8 mouse cellular contexts compared by ENCODE assay signal in genomic region chr17:56305826-56306225, GRCm38 (mm10). TPM values are rescaled to one million over a fixed set of nuclear protein-coding genes. Genes with fewer than 3 reads are reported as not detected.
A peak's percentile ranks its signal among the peaks of the same experiment; 100 is the strongest.
DNase-seq lines count a peak whose midpoint lies in the region; ATAC-seq and TF ChIP-seq lines count a peak whose summit lies in the region.

No protein-coding gene starts in this region.

- H3K4me2 ChIP-seq in neural tube, embryonic 11.5 days (ENCODE audit: low read depth): peak overlapping the region; percentile 96
- H3K4me2 ChIP-seq in forebrain, embryonic 12.5 days: peak overlapping the region; percentile 96
- peak overlapping the region; percentile 100; the same call in 1 of the 2 replicates for H3K4me2 ChIP-seq in kidney, postnatal 0 days (ENCODE audit: low read length)
- peak overlapping the region; percentile 95 for H3K4me2 ChIP-seq in neural tube, embryonic 12.5 days (replicated peaks)

- ATAC-seq in neural tube, embryonic 11.5 days (ENCODE audit: insufficient read depth, low FRiP score, low TSS enrichment): no peak
- ATAC-seq in forebrain, embryonic 12.5 days (ENCODE audit: low FRiP score): no peak
- ATAC-seq in kidney, postnatal 0 days (replicated peaks; ENCODE audit: low FRiP score, low read depth): no peak
- no peak for ATAC-seq in neural tube, embryonic 12.5 days (ENCODE audit: low FRiP score, low read depth)

- peaks cover 21% of the 10 kb centered on the region for H3K36me3 ChIP-seq in neural tube, embryonic 11.5 days (ENCODE audit: control insufficient read depth, insufficient read depth, low read length)
- H3K36me3 ChIP-seq in forebrain, embryonic 12.5 days (replicated peaks): peaks cover 57% of the 10 kb centered on the region
- peaks cover 13% of the 10 kb centered on the region; the same call in 1 of the 2 replicates for H3K36me3 ChIP-seq in kidney, postnatal 0 days (ENCODE audit: insufficient read depth, low read length)
- peaks cover 26% of the 10 kb centered on the region; the same call in 1 of the 2 replicates for H3K36me3 ChIP-seq in neural tube, embryonic 12.5 days

- no peaks in the 10 kb centered on the region for H3K9me3 ChIP-seq in neural tube, embryonic 11.5 days (ENCODE audit: control insufficient read depth, low read length)
- no peaks in the 10 kb centered on the region for H3K9me3 ChIP-seq in forebrain, embryonic 12.5 days
- H3K9me3 ChIP-seq in kidney, postnatal 0 days (replicated peaks; ENCODE audit: low read length): no peaks in the 10 kb centered on the region
- no peaks in the 10 kb centered on the region for H3K9me3 ChIP-seq in neural tube, embryonic 12.5 days

- 62% methylated on average over 8 of the region's 8 CpGs for WGBS in neural tube, embryonic 11.5 days
- 59% methylated on average over 8 of the region's 8 CpGs for WGBS in forebrain, embryonic 12.5 days
- WGBS in kidney, postnatal 0 days: 34% methylated on average over 8 of the region's 8 CpGs
- 62% methylated on average over 8 of the region's 8 CpGs for WGBS in neural tube, embryonic 12.5 days

- H3K4me1 ChIP-seq in neural tube, embryonic 11.5 days (ENCODE audit: control insufficient read depth, insufficient read depth, low read length): peaks cover 28% of the 10 kb centered on the region
- peaks cover 54% of the 10 kb centered on the region for H3K4me1 ChIP-seq in forebrain, embryonic 12.5 days
- peaks cover 13% of the 10 kb centered on the region for H3K4me1 ChIP-seq in kidney, postnatal 0 days (replicated peaks; ENCODE audit: insufficient read depth, low read length)
- peaks cover 38% of the 10 kb centered on the region for H3K4me1 ChIP-seq in neural tube, embryonic 12.5 days

- no peaks in the 10 kb centered on the region for H3K27me3 ChIP-seq in neural tube, embryonic 11.5 days (ENCODE audit: control insufficient read depth, insufficient read depth, low read length)
- no peaks in the 10 kb centered on the region for H3K27me3 ChIP-seq in forebrain, embryonic 12.5 days
- H3K27me3 ChIP-seq in kidney, postnatal 0 days (ENCODE audit: insufficient read depth, low read length): no peaks in the 10 kb centered on the region
- H3K27me3 ChIP-seq in neural tube, embryonic 12.5 days (replicated peaks): no peaks in the 10 kb centered on the region

- peak overlapping the region; percentile 81; the same call in 1 of the 2 replicates for H3K4me3 ChIP-seq in neural tube, embryonic 11.5 days (ENCODE audit: low read depth, low read length)
- peak overlapping the region; percentile 85 for H3K4me3 ChIP-seq in forebrain, embryonic 12.5 days (replicated peaks)
- H3K4me3 ChIP-seq in kidney, postnatal 0 days (replicated peaks; ENCODE audit: low read depth, low read length): no peak overlapping the region
- H3K4me3 ChIP-seq in neural tube, embryonic 12.5 days: no peak overlapping the region

- TF ChIP-seq CTCF in kidney, postnatal 0 days (IDR thresholded peaks at IDR 0.05; ENCODE audit: low read depth): peak; percentile 72

- H3K27ac ChIP-seq in neural tube, embryonic 11.5 days (ENCODE audit: low read depth, low read length): no peak overlapping the region
- 0 out of 2 replicates have a peak overlapping the region, but pooled peaks have one; percentile 5 for H3K27ac ChIP-seq in forebrain, embryonic 12.5 days
- H3K27ac ChIP-seq in kidney, postnatal 0 days: 0 out of 2 replicates have a peak overlapping the region, but pooled peaks have one; percentile 76
- H3K27ac ChIP-seq in neural tube, embryonic 12.5 days: no peak overlapping the region

- peak overlapping the region; percentile 72 for H3K9ac ChIP-seq in neural tube, embryonic 11.5 days (ENCODE audit: low read length)
- H3K9ac ChIP-seq in forebrain, embryonic 12.5 days: peak overlapping the region; percentile 85; the same call in 1 of the 2 replicates
- no peak overlapping the region for H3K9ac ChIP-seq in kidney, postnatal 0 days (ENCODE audit: low read depth, low read length)
- no peak overlapping the region for H3K9ac ChIP-seq in neural tube, embryonic 12.5 days

- no peak for DNase-seq in neural tube, embryonic 11.5 days (ENCODE audit: low spot score)
- no peak for DNase-seq in neural tube, embryonic 10.5 days (ENCODE audit: extremely low spot score, low spot score)
- DNase-seq in kidney, postnatal 0 days (ENCODE audit: low spot score): peak; percentile 45
- DNase-seq in right cerebral cortex, adult 18-20 months: no peak
- DNase-seq in right cerebral cortex, postnatal 36 days (ENCODE audit: low spot score in 2 of 2): no peak
- no peak for DNase-seq in urinary bladder, postnatal 25 days (ENCODE audit: low spot score)

RNA-seq across cellular contexts. Expression of gene Uhrf1, which starts 2.7 kb away (rescaled TPM):
- 116 and 128 TPM in 2 replicates for polyA plus RNA-seq in neural tube, embryonic 11.5 days (2014; fragmentation: Nextera tagmentation; extraction: Ambion mirVana)
- polyA plus RNA-seq in forebrain, embryonic 12.5 days (2016; fragmentation: Nextera tagmentation; extraction: Ambion mirVana): 187 and 198 TPM in 2 replicates
- 54.3 and 67.3 TPM in 2 replicates for polyA plus RNA-seq in kidney, postnatal 0 days (2015; fragmentation: Nextera tagmentation; extraction: Ambion mirVana)
- 94.7 and 95.2 TPM in 2 replicates for polyA plus RNA-seq in neural tube, embryonic 12.5 days (2016; fragmentation: Nextera tagmentation; extraction: Ambion mirVana)

RNA-seq across cellular contexts. Expression of gene Arrdc5, which starts 5.7 kb away (rescaled TPM):
- polyA plus RNA-seq in neural tube, embryonic 11.5 days (2014; fragmentation: Nextera tagmentation; extraction: Ambion mirVana): not detected in 2 replicates
- not detected in 2 replicates for polyA plus RNA-seq in forebrain, embryonic 12.5 days (2016; fragmentation: Nextera tagmentation; extraction: Ambion mirVana)
- not detected in 2 replicates for polyA plus RNA-seq in kidney, postnatal 0 days (2015; fragmentation: Nextera tagmentation; extraction: Ambion mirVana)
- polyA plus RNA-seq in neural tube, embryonic 12.5 days (2016; fragmentation: Nextera tagmentation; extraction: Ambion mirVana): not detected in 2 replicates

RNA-seq across cellular contexts. Expression of gene Plin3, which starts 13.2 kb away (rescaled TPM):
- 33.0 and 37.8 TPM in 2 replicates for polyA plus RNA-seq in neural tube, embryonic 11.5 days (2014; fragmentation: Nextera tagmentation; extraction: Ambion mirVana)
- polyA plus RNA-seq in forebrain, embryonic 12.5 days (2016; fragmentation: Nextera tagmentation; extraction: Ambion mirVana): 28.6 and 28.8 TPM in 2 replicates
- 69.6 and 75.2 TPM in 2 replicates for polyA plus RNA-seq in kidney, postnatal 0 days (2015; fragmentation: Nextera tagmentation; extraction: Ambion mirVana)
- 29.0 and 31.7 TPM in 2 replicates for polyA plus RNA-seq in neural tube, embryonic 12.5 days (2016; fragmentation: Nextera tagmentation; extraction: Ambion mirVana)

RNA-seq across cellular contexts. Expression of gene Kdm4b, which starts 20.0 kb away (rescaled TPM):
- 53.5 and 59.9 TPM in 2 replicates for polyA plus RNA-seq in neural tube, embryonic 11.5 days (2014; fragmentation: Nextera tagmentation; extraction: Ambion mirVana)
- polyA plus RNA-seq in forebrain, embryonic 12.5 days (2016; fragmentation: Nextera tagmentation; extraction: Ambion mirVana): 61.6 and 63.4 TPM in 2 replicates
- 22.4 and 23.1 TPM in 2 replicates for polyA plus RNA-seq in kidney, postnatal 0 days (2015; fragmentation: Nextera tagmentation; extraction: Ambion mirVana)
- polyA plus RNA-seq in neural tube, embryonic 12.5 days (2016; fragmentation: Nextera tagmentation; extraction: Ambion mirVana): 86.1 and 86.7 TPM in 2 replicates

RNA-seq across cellular contexts. Expression of gene Ticam1, which starts 29.2 kb away (rescaled TPM):
- polyA plus RNA-seq in neural tube, embryonic 11.5 days (2014; fragmentation: Nextera tagmentation; extraction: Ambion mirVana): 2.4 and 2.5 TPM in 2 replicates
- polyA plus RNA-seq in forebrain, embryonic 12.5 days (2016; fragmentation: Nextera tagmentation; extraction: Ambion mirVana): 1.5 and 1.7 TPM in 2 replicates
- polyA plus RNA-seq in kidney, postnatal 0 days (2015; fragmentation: Nextera tagmentation; extraction: Ambion mirVana): 6.9 and 7.7 TPM in 2 replicates
- 1.5 and 2.0 TPM in 2 replicates for polyA plus RNA-seq in neural tube, embryonic 12.5 days (2016; fragmentation: Nextera tagmentation; extraction: Ambion mirVana)

Comparison
In these comparisons a context has a peak if more than half of its experiments do, and no peak if none do; other contexts are left out.
1. H3K4me3 ChIP-seq: peak in neural tube, embryonic 11.5 days (single experiment) and forebrain, embryonic 12.5 days (single experiment); none in kidney, postnatal 0 days (single experiment) and neural tube, embryonic 12.5 days (single experiment).
2. H3K9ac ChIP-seq: peak in neural tube, embryonic 11.5 days (single experiment) and forebrain, embryonic 12.5 days (single experiment); none in kidney, postnatal 0 days (single experiment) and neural tube, embryonic 12.5 days (single experiment).
3. H3K27ac ChIP-seq: peak in forebrain, embryonic 12.5 days (single experiment) and kidney, postnatal 0 days (single experiment); none in neural tube, embryonic 11.5 days (single experiment) and neural tube, embryonic 12.5 days (single experiment).
4. Peak in every context shown above with its lines, with median percentiles within 50 percentile points of each other: H3K4me2 ChIP-seq.